Mouse (Mus musculus): ENCODE measurements around the gene Gm20741. TPM values are rescaled to one million over a fixed set of nuclear protein-coding genes. Genes with fewer than 3 reads are reported as not detected.

The Gm20741 gene
- polyA plus RNA-seq, 1 experiment from 2014 or later = not detected

- Histone ChIP-seq H3K4me1 (ENCODE audit: control insufficient read depth, insufficient read depth, low read length) (no peaks in the 10 kb centered on the region), H3K9me3 (replicated peaks; ENCODE audit: control insufficient read depth, low read length, poor library complexity, severe bottlenecking) (no peaks in the 10 kb centered on the region), H3K27me3 (ENCODE audit: control insufficient read depth, insufficient read depth, low read depth, low read length) (no peaks in the 10 kb centered on the region), H3K4me3 (ENCODE audit: low read depth, low read length) (no peak within 1 kb of the TSS), H3K27ac (ENCODE audit: low read length) (no peak within 1 kb of the TSS), H3K36me3 (ENCODE audit: control insufficient read depth, insufficient read depth, low read length) (no peaks in the 10 kb centered on the region), H3K4me2 (ENCODE audit: low read length) (no peak within 1 kb of the TSS), H3K9ac (ENCODE audit: low read depth, low read length) (no peak within 1 kb of the TSS)
- 93% methylated on average over 5 of the region's 6 CpGs for WGBS
- ATAC-seq = no peak
Measured at GRCm38 (mm10) chr16:88777596-88777995, 34.4 kb downstream of the Gm20741 start, which contains the start of gene Gm5965. TSS of gene Gm5965 (plus strand) at chr16:88777896.

DNA sequence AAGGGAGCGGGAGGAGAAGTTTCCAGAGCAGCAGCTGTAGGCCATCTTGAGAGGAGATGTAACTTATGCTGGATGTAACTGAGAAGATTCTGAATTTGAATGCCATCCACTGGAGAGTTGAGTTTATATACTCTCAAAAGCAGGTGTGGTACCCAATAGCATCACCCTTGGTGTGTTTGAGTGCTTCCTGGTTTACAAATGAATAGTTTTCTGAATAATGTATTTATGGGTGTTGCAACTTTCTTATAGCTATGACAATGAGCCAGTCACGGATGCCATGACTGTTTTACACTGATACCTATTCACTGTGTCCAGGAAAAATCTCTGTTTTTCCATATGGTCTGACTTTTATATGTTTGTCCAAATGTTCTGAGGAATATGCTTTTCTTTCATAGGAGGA, 37.9 kb downstream of the Gm20741 start, which contains the start of gene 2310057N15Rik:
TSS of gene 2310057N15Rik (minus strand) at position 101 of the 400 bp plus-strand sequence.
- WGBS = 95% methylated on average over 2 of the region's 2 CpGs
- no peak for ATAC-seq
- no peaks in the 10 kb centered on the region for H3K36me3 ChIP-seq (ENCODE audit: control insufficient read depth, insufficient read depth, low read length)
- H3K4me3 ChIP-seq (ENCODE audit: low read depth, low read length) = no peak within 1 kb of the TSS
- H3K27ac ChIP-seq (ENCODE audit: low read length) = no peak within 1 kb of the TSS
- H3K4me2 ChIP-seq (ENCODE audit: low read length) = no peak within 1 kb of the TSS
- no peak within 1 kb of the TSS for H3K9ac ChIP-seq (ENCODE audit: low read depth, low read length)
- no peaks in the 10 kb centered on the region for H3K4me1 ChIP-seq (ENCODE audit: control insufficient read depth, insufficient read depth, low read length)
- H3K9me3 ChIP-seq (replicated peaks; ENCODE audit: control insufficient read depth, low read length, poor library complexity, severe bottlenecking) = no peaks in the 10 kb centered on the region
- H3K27me3 ChIP-seq (ENCODE audit: control insufficient read depth, insufficient read depth, low read depth, low read length) = no peaks in the 10 kb centered on the region

Other genes with a start within 250 kb of the Gm20741 start
- not detected in 2 replicates for gene Cldn8, start 249.0 kb downstream of the Gm20741 start, polyA plus RNA-seq (2015; fragmentation: Nextera tagmentation; extraction: Ambion mirVana)
- not detected in 2 replicates for gene Krtap24-1, start 199.9 kb downstream of the Gm20741 start, polyA plus RNA-seq (2015; fragmentation: Nextera tagmentation; extraction: Ambion mirVana)
- not detected in 2 replicates for gene 2310079G19Rik, start 184.6 kb downstream of the Gm20741 start, polyA plus RNA-seq (2015; fragmentation: Nextera tagmentation; extraction: Ambion mirVana)
- not detected in 2 replicates for gene Krtap26-1, start 164.4 kb downstream of the Gm20741 start, polyA plus RNA-seq (2015; fragmentation: Nextera tagmentation; extraction: Ambion mirVana)
- not detected in 2 replicates for gene Krtap27-1, start 140.5 kb downstream of the Gm20741 start, polyA plus RNA-seq (2015; fragmentation: Nextera tagmentation; extraction: Ambion mirVana)
- gene 2310061N02Rik, start 104.3 kb downstream of the Gm20741 start, polyA plus RNA-seq (2015; fragmentation: Nextera tagmentation; extraction: Ambion mirVana) = not detected in 2 replicates
- not detected in 2 replicates for gene Krtap13-1, start 83.4 kb downstream of the Gm20741 start, polyA plus RNA-seq (2015; fragmentation: Nextera tagmentation; extraction: Ambion mirVana)
- 0.21 TPM in 1 of 2 replicates, not detected in the other for gene Krtap13, start 60.6 kb downstream of the Gm20741 start, polyA plus RNA-seq (2015; fragmentation: Nextera tagmentation; extraction: Ambion mirVana)
- not detected in 2 replicates for gene 2310034C09Rik, start 53.4 kb downstream of the Gm20741 start, polyA plus RNA-seq (2015; fragmentation: Nextera tagmentation; extraction: Ambion mirVana)
- not detected in 2 replicates for gene 2310057N15Rik, start 38.0 kb downstream of the Gm20741 start, polyA plus RNA-seq (2015; fragmentation: Nextera tagmentation; extraction: Ambion mirVana)
- gene Gm5965, start 34.3 kb downstream of the Gm20741 start, polyA plus RNA-seq (2015; fragmentation: Nextera tagmentation; extraction: Ambion mirVana) = not detected in 2 replicates
- not detected in 2 replicates for gene Krtap15, start 8.0 kb upstream of the Gm20741 start, polyA plus RNA-seq (2015; fragmentation: Nextera tagmentation; extraction: Ambion mirVana)
- gene Krtap14, start 13.9 kb upstream of the Gm20741 start, polyA plus RNA-seq (2015; fragmentation: Nextera tagmentation; extraction: Ambion mirVana) = not detected in 2 replicates
- gene Krtap19-1, start 57.2 kb upstream of the Gm20741 start, polyA plus RNA-seq (2015; fragmentation: Nextera tagmentation; extraction: Ambion mirVana) = not detected in 2 replicates
- gene Krtap19-2, start 62.0 kb upstream of the Gm20741 start, polyA plus RNA-seq (2015; fragmentation: Nextera tagmentation; extraction: Ambion mirVana) = not detected in 2 replicates
- not detected in 2 replicates for gene Krtap19-3, start 65.8 kb upstream of the Gm20741 start, polyA plus RNA-seq (2015; fragmentation: Nextera tagmentation; extraction: Ambion mirVana)
- gene Krtap19-4, start 72.9 kb upstream of the Gm20741 start, polyA plus RNA-seq (2015; fragmentation: Nextera tagmentation; extraction: Ambion mirVana) = not detected in 2 replicates
- gene Krtap19-5, start 84.2 kb upstream of the Gm20741 start, polyA plus RNA-seq (2015; fragmentation: Nextera tagmentation; extraction: Ambion mirVana) = not detected in 2 replicates
- gene Krtap19-9b, start 120.0 kb upstream of the Gm20741 start, polyA plus RNA-seq (2015; fragmentation: Nextera tagmentation; extraction: Ambion mirVana) = not detected in 2 replicates
- gene Krtap16-3, start 150.7 kb upstream of the Gm20741 start, polyA plus RNA-seq (2015; fragmentation: Nextera tagmentation; extraction: Ambion mirVana) = not detected in 2 replicates
- gene Krtap22-2, start 198.5 kb upstream of the Gm20741 start, polyA plus RNA-seq (2015; fragmentation: Nextera tagmentation; extraction: Ambion mirVana) = not detected in 2 replicates
- gene Gm10229, start 203.1 kb upstream of the Gm20741 start, polyA plus RNA-seq (2015; fragmentation: Nextera tagmentation; extraction: Ambion mirVana) = not detected in 2 replicates
- not detected in 2 replicates for gene Krtap6-1, start 219.5 kb upstream of the Gm20741 start, polyA plus RNA-seq (2015; fragmentation: Nextera tagmentation; extraction: Ambion mirVana)
- gene Gm10228, start 229.3 kb upstream of the Gm20741 start, polyA plus RNA-seq (2015; fragmentation: Nextera tagmentation; extraction: Ambion mirVana) = not detected in 2 replicates
- not detected in 2 replicates for gene Krtap6-5, start 235.7 kb upstream of the Gm20741 start, polyA plus RNA-seq (2015; fragmentation: Nextera tagmentation; extraction: Ambion mirVana)